Mouse (Mus musculus) heart, embryonic 12.5 days (tissue): ENCODE measurements around the gene Dtx2. TPM values are rescaled to one million over a fixed set of nuclear protein-coding genes. Genes with fewer than 3 reads are reported as not detected.

Experiments
- ATAC-seq: fragments of 200-750 bp; cut with Nextera tagmentation; 2 replicates; pipeline ENCODE4 v1.8.0; 2017; ENCODE audit warnings: moderate TSS enrichment, moderate library complexity; ENCODE audit not compliant: insufficient number of reproducible peaks, low FRiP score
- H3K27ac ChIP-seq: fragments of 300-500 bp; sonication (generic); 2 replicates; pipeline ENCODE4 v1.5.1; 2016; ENCODE audit warnings: mild to moderate bottlenecking, moderate library complexity; ENCODE audit not compliant: poor library complexity, severe bottlenecking
- H3K27me3 ChIP-seq: fragments of 300-500 bp; sonication (generic); replicated peaks from 2 replicates; pipeline ENCODE4 v1.6.1; 2016; ENCODE audit warnings: mild to moderate bottlenecking, moderate library complexity
- H3K36me3 ChIP-seq: fragments of 300-500 bp; sonication (generic); 2 replicates; pipeline ENCODE4 v1.6.1; 2016; ENCODE audit warnings: mild to moderate bottlenecking, moderate library complexity
- H3K4me1 ChIP-seq: fragments of 300-500 bp; sonication (generic); replicated peaks from 2 replicates; pipeline ENCODE4 v1.6.1; 2016; ENCODE audit warnings: mild to moderate bottlenecking
- H3K4me2 ChIP-seq: fragments of 300-500 bp; sonication (generic); 2 replicates; pipeline ENCODE4 v1.6.1; 2016; ENCODE audit warnings: mild to moderate bottlenecking, moderate library complexity
- H3K4me3 ChIP-seq: fragments of 300-500 bp; sonication (generic); 2 replicates; pipeline ENCODE4 v1.5.1; 2016; ENCODE audit warnings: mild to moderate bottlenecking
- H3K9ac ChIP-seq: fragments of 300-500 bp; sonication (generic); 2 replicates; pipeline ENCODE4 v1.6.1; 2016; ENCODE audit warnings: mild to moderate bottlenecking, moderate library complexity
- H3K9me3 ChIP-seq: fragments of 300-500 bp; sonication (generic); replicated peaks from 2 replicates; pipeline ENCODE4 v1.6.1; 2016; ENCODE audit warnings: mild to moderate bottlenecking, moderate library complexity
- WGBS: fragments of 180-500 bp; shearing (Covaris S2); methylation state at CpG from one replicate; pipeline ENCODE4 v1.1.7; 2016; 5-methylcytosine and 5-hydroxymethylcytosine counted together
- polyA plus RNA-seq: library from polyadenylated mRNA; unstranded; fragments of >200 nt; fragmentation: Nextera tagmentation; extraction: Ambion mirVana; gene quantifications from 2 replicates; pipeline ENCODE4 v1.2.1, GENCODE M21; 2016

Dtx2 gene
- polyA plus RNA-seq, 1 experiment from 2014 or later, result 28.7 TPM

GRCm38 (mm10) chr5:135959911-135960310 lies 34.7 kb upstream of the Dtx2 start:
- 92% methylated on average over 7 of the region's 7 CpGs for WGBS
- no peak for ATAC-seq

GRCm38 (mm10) chr5:135960909-135961635 lies 33.5 kb upstream of the Dtx2 start:
- Histone ChIP-seq H3K4me1 (peaks cover 22% of the 10 kb centered on the region), H3K36me3 (no peaks in the 10 kb centered on the region), H3K27me3 (peaks cover 3% of the 10 kb centered on the region), H3K9ac (no peak overlapping the region), H3K9me3 (no peaks in the 10 kb centered on the region), H3K4me3 (no peak overlapping the region), H3K27ac (peak overlapping the region; percentile 89), H3K4me2 (peak overlapping the region; percentile 87)
- 90% methylated on average over 15 of the region's 15 CpGs for WGBS
- ATAC-seq, result no peak

More at GRCm38 (mm10) chr5:135959911-135960310, 34.7 kb upstream of the Dtx2 start:
- H3K9me3 ChIP-seq, result no peaks in the 10 kb centered on the region
- no peaks in the 10 kb centered on the region; the same call in 1 of the 2 replicates for H3K27me3 ChIP-seq
- H3K9ac ChIP-seq, result no peak overlapping the region
- peaks cover 15% of the 10 kb centered on the region for H3K4me1 ChIP-seq
- no peak overlapping the region for H3K4me3 ChIP-seq
- no peaks in the 10 kb centered on the region for H3K36me3 ChIP-seq
- no peak overlapping the region for H3K4me2 ChIP-seq
- no peak overlapping the region for H3K27ac ChIP-seq

- no peak for ATAC-seq
- Histone ChIP-seq H3K36me3 (no peaks in the 10 kb centered on the region), H3K4me1 (peaks cover 20% of the 10 kb centered on the region), H3K4me2 (peak overlapping the region; percentile 87), H3K9ac (peak overlapping the region; percentile 41; the same call in 1 of the 2 replicates), H3K9me3 (no peaks in the 10 kb centered on the region), H3K27me3 (peaks cover 3% of the 10 kb centered on the region), H3K27ac (peak overlapping the region; percentile 89), H3K4me3 (peak overlapping the region; percentile 60)
- WGBS, result under 1% methylated on average over 11 of the region's 11 CpGs
Measured at GRCm38 (mm10) chr5:135962125-135962491, 32.5 kb upstream of the Dtx2 start.

- Histone ChIP-seq H3K36me3 (no peaks in the 10 kb centered on the region), H3K27me3 (peaks cover 3% of the 10 kb centered on the region), H3K9ac (peak overlapping the region; percentile 83), H3K27ac (peak overlapping the region; percentile 89), H3K4me3 (peak overlapping the region; percentile 60), H3K4me1 (peaks cover 19% of the 10 kb centered on the region), H3K4me2 (peak overlapping the region; percentile 87), H3K9me3 (no peaks in the 10 kb centered on the region)
- 1% methylated on average over 64 of the region's 64 CpGs for WGBS
- peak; percentile 96 for ATAC-seq
Measured at GRCm38 (mm10) chr5:135962492-135963279, 31.9 kb upstream of the Dtx2 start.

- Histone ChIP-seq H3K27me3 (peaks cover 3% of the 10 kb centered on the region), H3K9me3 (no peaks in the 10 kb centered on the region), H3K9ac (peak overlapping the region; percentile 83), H3K27ac (peak overlapping the region; percentile 89), H3K4me3 (peak overlapping the region; percentile 60), H3K36me3 (no peaks in the 10 kb centered on the region), H3K4me1 (peaks cover 19% of the 10 kb centered on the region), H3K4me2 (peak overlapping the region; percentile 87)
- no peak for ATAC-seq
- WGBS, result 6% methylated on average over 6 of the region's 6 CpGs
Measured at GRCm38 (mm10) chr5:135963280-135963627, 31.3 kb upstream of the Dtx2 start.

GRCm38 (mm10) chr5:135965501-135965930 lies 29.1 kb upstream of the Dtx2 start:
- Histone ChIP-seq H3K9me3 (no peaks in the 10 kb centered on the region), H3K4me3 (peak overlapping the region; percentile 17), H3K9ac (peak overlapping the region; percentile 5; the same call in 1 of the 2 replicates), H3K4me1 (peaks cover 19% of the 10 kb centered on the region), H3K4me2 (peak overlapping the region; percentile 61), H3K27me3 (peaks cover 3% of the 10 kb centered on the region), H3K36me3 (no peaks in the 10 kb centered on the region), H3K27ac (no peak overlapping the region)
- WGBS, result 10% methylated on average over 24 of the region's 24 CpGs
- no peak for ATAC-seq

- peaks cover 3% of the 10 kb centered on the region for H3K27me3 ChIP-seq
- no peak for ATAC-seq
- no peak overlapping the region for H3K9ac ChIP-seq
- peaks cover 12% of the 10 kb centered on the region for H3K4me1 ChIP-seq
- no peaks in the 10 kb centered on the region for H3K36me3 ChIP-seq
- no peaks in the 10 kb centered on the region for H3K9me3 ChIP-seq
- no peak overlapping the region for H3K27ac ChIP-seq
- no peak overlapping the region for H3K4me2 ChIP-seq
- 60% methylated on average over 9 of the region's 9 CpGs for WGBS
- H3K4me3 ChIP-seq, result no peak overlapping the region
Measured at GRCm38 (mm10) chr5:135966866-135967265, 27.7 kb upstream of the Dtx2 start.

GRCm38 (mm10) chr5:135968781-135969180 lies 25.8 kb upstream of the Dtx2 start:
- Histone ChIP-seq H3K4me3 (no peak overlapping the region), H3K9ac (no peak overlapping the region), H3K27ac (no peak overlapping the region), H3K27me3 (peaks cover 3% of the 10 kb centered on the region), H3K4me1 (peaks cover 7% of the 10 kb centered on the region), H3K36me3 (no peaks in the 10 kb centered on the region), H3K9me3 (no peaks in the 10 kb centered on the region), H3K4me2 (no peak overlapping the region)
- ATAC-seq, result no peak
- 53% methylated on average over 1 of the region's 1 CpGs for WGBS

GRCm38 (mm10) chr5:135970247-135970646 lies 24.4 kb upstream of the Dtx2 start:
- Histone ChIP-seq H3K36me3 (no peaks in the 10 kb centered on the region), H3K4me3 (no peak overlapping the region), H3K27me3 (peaks cover 3% of the 10 kb centered on the region; the same call in 1 of the 2 replicates), H3K4me2 (no peak overlapping the region), H3K4me1 (peaks cover 7% of the 10 kb centered on the region), H3K9ac (no peak overlapping the region), H3K9me3 (no peaks in the 10 kb centered on the region), H3K27ac (no peak overlapping the region)
- 80% methylated on average over 6 of the region's 6 CpGs for WGBS
- ATAC-seq, result no peak

GRCm38 (mm10) chr5:135971876-135972275 lies 22.7 kb upstream of the Dtx2 start:
- Histone ChIP-seq H3K9ac (no peak overlapping the region), H3K27ac (no peak overlapping the region), H3K36me3 (no peaks in the 10 kb centered on the region), H3K4me2 (no peak overlapping the region), H3K27me3 (no peaks in the 10 kb centered on the region), H3K4me3 (no peak overlapping the region), H3K4me1 (no peaks in the 10 kb centered on the region), H3K9me3 (no peaks in the 10 kb centered on the region)
- ATAC-seq, result no peak
- WGBS, result 80% methylated on average over 7 of the region's 7 CpGs

GRCm38 (mm10) chr5:135974365-135974764 lies 20.2 kb upstream of the Dtx2 start, which contains the start of gene Ssc4d:
Gene Ssc4d (minus strand): TSS chr5:135974531.
- no peak for ATAC-seq
- Histone ChIP-seq H3K4me2 (no peak within 1 kb of the TSS), H3K27me3 (no peaks in the 10 kb centered on the region), H3K9ac (no peak within 1 kb of the TSS), H3K4me3 (no peak within 1 kb of the TSS), H3K9me3 (no peaks in the 10 kb centered on the region), H3K36me3 (no peaks in the 10 kb centered on the region), H3K27ac (no peak within 1 kb of the TSS), H3K4me1 (no peaks in the 10 kb centered on the region)
- 16% methylated on average over 9 of the region's 9 CpGs for WGBS
